Mouse (Mus musculus): ENCODE data around the gene Aloxe3. TPM values are rescaled to one million over a fixed set of nuclear protein-coding genes. Genes with fewer than 3 reads are reported as not detected.

The Aloxe3 gene
- total RNA-seq, 2 experiments from 2014 or later: not detected

- intact Hi-C loops (cut with DNase I; ENCODE audit: low total_unique reads): no loop called here
- DNase-seq: no peak
Observed at GRCm38 (mm10) chr11:69105796-69106195, 19.9 kb upstream of the Aloxe3 start.

- intact Hi-C loops (cut with DNase I; ENCODE audit: low total_unique reads): no loop called here
- DNase-seq: no peak
Observed at GRCm38 (mm10) chr11:69106299-69106698, 19.4 kb upstream of the Aloxe3 start.

GRCm38 (mm10) chr11:69106842-69107241 is 18.9 kb upstream of the Aloxe3 start:
- intact Hi-C loops (cut with DNase I; ENCODE audit: low total_unique reads): no loop called here
- no peak for DNase-seq

- intact Hi-C loops (cut with DNase I; ENCODE audit: low total_unique reads): no loop called here
- no peak for DNase-seq
Observed at GRCm38 (mm10) chr11:69107676-69108075, 18.0 kb upstream of the Aloxe3 start.

- no peak for DNase-seq
- intact Hi-C loops (cut with DNase I; ENCODE audit: low total_unique reads): no loop called here
Observed at GRCm38 (mm10) chr11:69108223-69108622, 17.5 kb upstream of the Aloxe3 start.

- DNase-seq: no peak
- intact Hi-C loops (cut with DNase I; ENCODE audit: low total_unique reads): no loop called here
Observed at GRCm38 (mm10) chr11:69109032-69109900, 16.4 kb upstream of the Aloxe3 start.

- intact Hi-C loops (cut with DNase I; ENCODE audit: low total_unique reads): no loop called here
- DNase-seq: peak; percentile 90
Observed at GRCm38 (mm10) chr11:69110319-69111046, 15.2 kb upstream of the Aloxe3 start.

- DNase-seq: no peak
- intact Hi-C loops (cut with DNase I; ENCODE audit: low total_unique reads): no loop called here
Observed at GRCm38 (mm10) chr11:69111051-69111810, 14.5 kb upstream of the Aloxe3 start.

- intact Hi-C loops (cut with DNase I; ENCODE audit: low total_unique reads): no loop called here
- DNase-seq: no peak
Observed at GRCm38 (mm10) chr11:69111865-69112264, 13.8 kb upstream of the Aloxe3 start.

- no peak for DNase-seq
- intact Hi-C loops (cut with DNase I; ENCODE audit: low total_unique reads): no loop called here
Observed at GRCm38 (mm10) chr11:69114018-69114417, 11.7 kb upstream of the Aloxe3 start.

- DNase-seq: no peak
- intact Hi-C loops (cut with DNase I; ENCODE audit: low total_unique reads): no loop called here
Observed at GRCm38 (mm10) chr11:69114621-69115020, 11.1 kb upstream of the Aloxe3 start.

- intact Hi-C loops (cut with DNase I; ENCODE audit: low total_unique reads): no loop called here
- no peak for DNase-seq
Observed at GRCm38 (mm10) chr11:69116843-69117242, 8.9 kb upstream of the Aloxe3 start.

GRCm38 (mm10) chr11:69117737-69118695 is 7.7 kb upstream of the Aloxe3 start:
- intact Hi-C loops (cut with DNase I; ENCODE audit: low total_unique reads): no loop called here
- DNase-seq: no peak

- intact Hi-C loops (cut with DNase I; ENCODE audit: low total_unique reads): no loop called here
- no peak for DNase-seq
Observed at GRCm38 (mm10) chr11:69118765-69119164, 6.9 kb upstream of the Aloxe3 start.

- no peak for DNase-seq
- intact Hi-C loops (cut with DNase I; ENCODE audit: low total_unique reads): loop anchor here (5.0 kb wide), 1 partner anchor 52 kb away; no protein-coding TSS in a partner anchor
Observed at GRCm38 (mm10) chr11:69119446-69120155, 6.1 kb upstream of the Aloxe3 start.

GRCm38 (mm10) chr11:69120221-69121000 is 5.3 kb upstream of the Aloxe3 start, which contains the start of gene Hes7:
TSS of gene Hes7 (plus strand) at chr11:69120404.
- intact Hi-C loops (cut with DNase I; ENCODE audit: low total_unique reads): loop anchor here (5.0 kb wide), 1 partner anchor 53 kb away; no protein-coding TSS in a partner anchor
- DNase-seq: no peak

GRCm38 (mm10) chr11:69121001-69121740 is 4.5 kb upstream of the Aloxe3 start:
- no peak for DNase-seq
- intact Hi-C loops (cut with DNase I; ENCODE audit: low total_unique reads): loop anchor here (5.0 kb wide), 1 partner anchor 54 kb away; no protein-coding TSS in a partner anchor

Data from gastrocnemius, postnatal 14 days (tissue).